Comparison of ENCODE assay signal across 9 mouse cellular contexts in the genomic region with DNA sequence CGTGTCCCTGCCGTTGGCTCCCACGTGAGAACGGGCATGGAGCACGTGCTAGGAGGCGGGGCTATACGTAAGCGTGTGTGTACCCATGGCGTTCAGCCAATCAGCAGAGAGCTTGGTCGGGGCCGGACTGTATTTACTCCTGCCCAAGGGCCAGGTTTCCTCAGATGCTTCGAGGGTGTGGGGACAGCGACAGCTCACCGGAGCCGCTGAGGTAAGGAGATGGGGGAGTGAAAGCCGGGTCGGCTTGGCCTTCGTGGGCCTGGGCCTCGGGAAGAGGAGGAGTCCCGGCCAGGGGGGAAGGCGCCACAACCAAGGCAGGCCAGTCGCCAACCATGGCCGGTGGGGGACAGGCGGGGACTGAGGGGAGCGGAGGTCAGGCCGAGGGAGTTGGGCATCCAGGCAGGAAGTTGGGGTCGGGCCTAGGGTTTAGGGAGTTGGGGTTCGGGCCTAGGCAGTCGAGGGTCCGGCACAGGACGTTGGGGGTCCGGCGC. TPM values are rescaled to one million over a fixed set of nuclear protein-coding genes. Genes with fewer than 3 reads are reported as not detected.
DNase-seq lines count a peak whose midpoint lies in the region; ATAC-seq lines count a peak whose summit lies in the region.
"Had no signal": no experiment of that assay in that cellular context is flagged by ENCODE, and none has a peak within 500 bp of the region (broad histone marks: within the 10 kb centered on the region; RNA-seq: fewer than 3 reads in every experiment).

A gene (plus strand): TSS at position 68 of the 491 bp plus-strand sequence.

- no peaks in the 10 kb centered on the region for H3K27me3 ChIP-seq in kidney, embryonic 16.5 days (ENCODE audit: insufficient read depth, low read length)

- no peak within 1 kb of the TSS for H3K27ac ChIP-seq in kidney, embryonic 16.5 days (ENCODE audit: low read length)

- peak; percentile 58; the same call in 1 of the 2 replicates for ATAC-seq in kidney, embryonic 16.5 days (ENCODE audit: low FRiP score, low TSS enrichment)

- WGBS in kidney, embryonic 16.5 days, result 87% methylated on average over 33 of the region's 33 CpGs

- peak; percentile 11 to 15 for DNase-seq in cerebellum, postnatal 10 days
- no peak for DNase-seq in cerebellum, adult 9-11 months
- peak; percentile 46 for DNase-seq in kidney, adult 18-20 months
- DNase-seq in kidney, postnatal 4 days, result no peak
- DNase-seq in 3134 (ENCODE audit: extremely low read depth, insufficient read length, low spot score) (peak; percentile 19), MN1 (ENCODE audit: low spot score) (no peak)
- DNase-seq in spleen, adult 12 weeks (ENCODE audit: low spot score), result no peak
- DNase-seq: layer of hippocampus, postnatal 36 days had no signal

- H3K9ac ChIP-seq in kidney, embryonic 16.5 days (replicated peaks; ENCODE audit: low read length), result no peak within 1 kb of the TSS

- 0 out of 2 replicates have a peak, but pooled peaks cover under 1% of the 10 kb centered on the region for H3K36me3 ChIP-seq in kidney, embryonic 16.5 days (ENCODE audit: insufficient read depth, low read length)

- no peaks in the 10 kb centered on the region; the same call in 1 of the 2 replicates for H3K9me3 ChIP-seq in kidney, embryonic 16.5 days (ENCODE audit: low read length)

- H3K4me2 ChIP-seq in kidney, embryonic 16.5 days (replicated peaks; ENCODE audit: low read depth, low read length), result no peak within 1 kb of the TSS

- no peaks in the 10 kb centered on the region for H3K4me1 ChIP-seq in kidney, embryonic 16.5 days (ENCODE audit: insufficient read depth, low read length)

- no peak within 1 kb of the TSS for H3K4me3 ChIP-seq in kidney, embryonic 16.5 days (ENCODE audit: low read length)

RNA-seq across cellular contexts. Expression of the gene that starts here (rescaled TPM):
- polyA plus RNA-seq in kidney, embryonic 16.5 days (2015; fragmentation: Nextera tagmentation; extraction: Ambion mirVana), result 0.46 TPM in 1 of 2 replicates, not detected in the other

Comparison
In these comparisons a context has a peak if more than half of its experiments do, and no peak if none do; other contexts are left out.
1. DNase-seq: peak in cerebellum, postnatal 10 days (2 of 2), kidney, adult 18-20 months (single experiment) and 3134 (single experiment); none in cerebellum, adult 9-11 months (single experiment), kidney, postnatal 4 days (0 of 2), MN1 (single experiment) and spleen, adult 12 weeks (single experiment).
2. Peak in ATAC-seq in kidney, embryonic 16.5 days; RNA of the gene not detected or under 1 TPM.